Mouse (Mus musculus) intestine, embryonic 15.5 days (tissue): ENCODE data around the gene Usp27x. TPM values are rescaled to one million over a fixed set of nuclear protein-coding genes. Genes with fewer than 3 reads are reported as not detected.

ENCODE experiments used
- ATAC-seq: fragments of 200-750 bp; cut with Nextera tagmentation; 2 replicates; pipeline ENCODE4 v1.8.0; 2017; ENCODE audit warnings: moderate TSS enrichment, moderate library complexity
- H3K27ac ChIP-seq: fragments of 300-500 bp; sonication (generic); 2 replicates; pipeline ENCODE4 v1.5.1; 2015; ENCODE audit warnings: mild to moderate bottlenecking, inconsistent platforms
- H3K27me3 ChIP-seq: fragments of 300-500 bp; sonication (generic); replicated peaks from 2 replicates; pipeline ENCODE4 v1.6.1; 2015; ENCODE audit warnings: inconsistent platforms
- H3K36me3 ChIP-seq: fragments of 300-500 bp; sonication (generic); 2 replicates; pipeline ENCODE4 v1.6.1; 2015; ENCODE audit warnings: inconsistent platforms
- H3K4me1 ChIP-seq: fragments of 300-500 bp; sonication (generic); replicated peaks from 2 replicates; pipeline ENCODE4 v1.6.1; 2015; ENCODE audit warnings: inconsistent platforms
- H3K4me2 ChIP-seq: fragments of 300-500 bp; sonication (generic); replicated peaks from 2 replicates; pipeline ENCODE4 v1.6.1; 2015; ENCODE audit warnings: mild to moderate bottlenecking, inconsistent platforms
- H3K4me3 ChIP-seq: fragments of 300-500 bp; sonication (generic); replicated peaks from 2 replicates; pipeline ENCODE4 v1.5.1; 2015; ENCODE audit warnings: inconsistent platforms
- H3K9ac ChIP-seq: fragments of 300-500 bp; sonication (generic); 2 replicates; pipeline ENCODE4 v1.6.1; 2015; ENCODE audit warnings: inconsistent platforms
- H3K9me3 ChIP-seq: fragments of 300-500 bp; sonication (generic); 2 replicates; pipeline ENCODE4 v1.6.1; 2016; ENCODE audit warnings: inconsistent platforms
- WGBS: fragments of 180-500 bp; shearing (Covaris S2); methylation state at CpG from one replicate; pipeline ENCODE4 v1.1.7; 2015; 5-methylcytosine and 5-hydroxymethylcytosine counted together
- polyA plus RNA-seq: library from polyadenylated mRNA; unstranded; fragments of >200 nt; fragmentation: Nextera tagmentation; extraction: Ambion mirVana; gene quantifications from 2 replicates; pipeline ENCODE4 v1.2.1, GENCODE M21; 2015

Gene Usp27x
- polyA plus RNA-seq: 0.50 and 0.51 TPM in 2 replicates

- peak within 1 kb of the TSS; percentile 55 for H3K9ac ChIP-seq
- no peaks in the 10 kb centered on the region for H3K9me3 ChIP-seq
- peak within 1 kb of the TSS; percentile 93 for H3K27ac ChIP-seq
- H3K4me1 ChIP-seq: no peaks in the 10 kb centered on the region
- H3K4me3 ChIP-seq: peak within 1 kb of the TSS; percentile 56
- H3K4me2 ChIP-seq: peak within 1 kb of the TSS; percentile 89
- no peaks in the 10 kb centered on the region for H3K27me3 ChIP-seq
- ATAC-seq: peak; percentile 94
- no peaks in the 10 kb centered on the region for H3K36me3 ChIP-seq
- WGBS: 12% methylated on average over 51 of the region's 51 CpGs
Observed at GRCm38 (mm10) chrX:7375716-7376480, at the start of gene Usp27x. Gene Usp27x (minus strand): TSS chrX:7375830.

DNA sequence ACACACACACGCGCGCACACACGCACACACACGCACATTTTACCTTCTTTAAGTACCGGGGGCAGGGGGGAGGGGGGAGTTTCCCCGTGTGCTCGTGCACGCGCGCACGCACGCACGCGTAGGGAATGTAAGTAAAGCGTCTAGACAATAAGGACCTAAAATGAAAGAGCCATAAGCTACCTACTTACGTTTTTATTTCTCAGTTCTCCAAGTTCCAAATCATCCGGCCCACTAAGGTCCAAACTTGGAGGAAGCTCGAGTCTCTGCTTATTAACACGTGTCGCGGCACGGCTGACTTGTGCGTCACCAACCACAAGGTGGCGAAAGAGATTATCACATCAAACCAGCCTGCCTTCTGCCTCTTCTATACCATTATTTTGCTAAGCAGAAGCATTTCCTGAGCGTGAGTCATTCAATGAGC is 47.1 kb upstream of the Usp27x start:
- peak overlapping the region; percentile 47 for H3K4me3 ChIP-seq
- peak overlapping the region; percentile 44 for H3K9ac ChIP-seq
- H3K27ac ChIP-seq: no peak overlapping the region
- no peaks in the 10 kb centered on the region for H3K36me3 ChIP-seq
- H3K4me2 ChIP-seq: peak overlapping the region; percentile 56
- H3K27me3 ChIP-seq: no peaks in the 10 kb centered on the region
- H3K4me1 ChIP-seq: no peaks in the 10 kb centered on the region
- ATAC-seq: peak; percentile 79
- 22% methylated on average over 26 of the region's 26 CpGs for WGBS
- H3K9me3 ChIP-seq: no peaks in the 10 kb centered on the region

DNA sequence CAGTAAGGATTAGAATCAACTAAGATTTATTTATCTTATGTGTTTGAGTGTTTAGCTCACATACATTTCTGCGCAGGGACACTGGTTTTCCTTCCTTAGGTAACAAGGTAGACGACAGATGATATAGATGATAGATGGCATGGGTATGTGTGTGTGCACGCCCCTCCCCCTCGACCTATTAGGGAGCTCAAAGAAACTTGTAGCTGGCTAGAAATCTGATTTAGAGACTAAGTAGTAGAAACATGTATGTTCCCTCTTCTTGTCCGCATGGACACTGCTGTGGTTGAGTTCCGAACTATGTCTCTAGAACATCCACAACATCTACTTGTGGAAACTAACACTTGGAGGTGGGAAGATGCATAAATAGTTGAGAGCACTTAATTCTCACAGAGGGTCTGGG is 46.5 kb upstream of the Usp27x start:
- Histone ChIP-seq H3K27ac (no peak overlapping the region), H3K9me3 (no peaks in the 10 kb centered on the region), H3K4me2 (peak overlapping the region; percentile 56), H3K27me3 (no peaks in the 10 kb centered on the region), H3K4me1 (no peaks in the 10 kb centered on the region), H3K9ac (peak overlapping the region; percentile 44; the same call in 1 of the 2 replicates), H3K36me3 (no peaks in the 10 kb centered on the region), H3K4me3 (peak overlapping the region; percentile 47)
- ATAC-seq: peak; percentile 4; the same call in 1 of the 2 replicates
- 64% methylated on average over 6 of the region's 6 CpGs for WGBS

DNA sequence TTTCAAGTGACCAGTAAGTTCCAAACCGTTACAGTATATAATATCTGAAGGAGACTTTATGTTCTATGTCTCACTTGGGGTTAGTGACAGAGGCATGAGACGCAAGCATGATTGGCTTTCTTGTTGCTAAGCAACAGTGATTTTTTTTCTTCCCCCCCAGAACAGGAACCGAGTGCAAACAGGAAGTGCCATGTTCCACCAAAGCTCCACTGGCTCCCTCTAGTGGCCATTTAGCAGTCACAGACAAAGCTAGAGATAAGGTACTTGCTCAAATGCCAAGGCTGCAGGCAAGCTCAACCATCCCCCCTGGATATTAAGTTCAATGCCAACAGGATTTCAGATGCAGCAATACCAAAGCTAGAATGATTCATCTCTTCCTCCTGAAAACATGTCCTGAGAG is 45.4 kb upstream of the Usp27x start:
- H3K27me3 ChIP-seq: no peaks in the 10 kb centered on the region
- H3K9ac ChIP-seq: no peak overlapping the region
- no peaks in the 10 kb centered on the region for H3K9me3 ChIP-seq
- H3K36me3 ChIP-seq: no peaks in the 10 kb centered on the region
- no peak overlapping the region for H3K4me3 ChIP-seq
- H3K27ac ChIP-seq: no peak overlapping the region
- no peak overlapping the region for H3K4me2 ChIP-seq
- H3K4me1 ChIP-seq: no peaks in the 10 kb centered on the region
- ATAC-seq: peak; percentile 76
- WGBS: 32% methylated on average over 3 of the region's 3 CpGs

GRCm38 (mm10) chrX:7416178-7416871 is 40.7 kb upstream of the Usp27x start:
- ATAC-seq: no peak
- Histone ChIP-seq H3K27me3 (no peaks in the 10 kb centered on the region), H3K36me3 (no peaks in the 10 kb centered on the region), H3K9ac (no peak overlapping the region), H3K27ac (no peak overlapping the region), H3K4me2 (no peak overlapping the region), H3K4me1 (no peaks in the 10 kb centered on the region), H3K4me3 (no peak overlapping the region), H3K9me3 (no peaks in the 10 kb centered on the region)
- 61% methylated on average over 12 of the region's 12 CpGs for WGBS

GRCm38 (mm10) chrX:7415308-7415707 is 39.7 kb upstream of the Usp27x start:
- no peaks in the 10 kb centered on the region for H3K27me3 ChIP-seq
- no peaks in the 10 kb centered on the region for H3K36me3 ChIP-seq
- no peak overlapping the region for H3K9ac ChIP-seq
- H3K27ac ChIP-seq: no peak overlapping the region
- no peaks in the 10 kb centered on the region for H3K4me1 ChIP-seq
- H3K4me3 ChIP-seq: no peak overlapping the region
- no peaks in the 10 kb centered on the region for H3K9me3 ChIP-seq
- WGBS: 59% methylated on average over 6 of the region's 6 CpGs
- peak; percentile 38 for ATAC-seq
- H3K4me2 ChIP-seq: no peak overlapping the region

DNA sequence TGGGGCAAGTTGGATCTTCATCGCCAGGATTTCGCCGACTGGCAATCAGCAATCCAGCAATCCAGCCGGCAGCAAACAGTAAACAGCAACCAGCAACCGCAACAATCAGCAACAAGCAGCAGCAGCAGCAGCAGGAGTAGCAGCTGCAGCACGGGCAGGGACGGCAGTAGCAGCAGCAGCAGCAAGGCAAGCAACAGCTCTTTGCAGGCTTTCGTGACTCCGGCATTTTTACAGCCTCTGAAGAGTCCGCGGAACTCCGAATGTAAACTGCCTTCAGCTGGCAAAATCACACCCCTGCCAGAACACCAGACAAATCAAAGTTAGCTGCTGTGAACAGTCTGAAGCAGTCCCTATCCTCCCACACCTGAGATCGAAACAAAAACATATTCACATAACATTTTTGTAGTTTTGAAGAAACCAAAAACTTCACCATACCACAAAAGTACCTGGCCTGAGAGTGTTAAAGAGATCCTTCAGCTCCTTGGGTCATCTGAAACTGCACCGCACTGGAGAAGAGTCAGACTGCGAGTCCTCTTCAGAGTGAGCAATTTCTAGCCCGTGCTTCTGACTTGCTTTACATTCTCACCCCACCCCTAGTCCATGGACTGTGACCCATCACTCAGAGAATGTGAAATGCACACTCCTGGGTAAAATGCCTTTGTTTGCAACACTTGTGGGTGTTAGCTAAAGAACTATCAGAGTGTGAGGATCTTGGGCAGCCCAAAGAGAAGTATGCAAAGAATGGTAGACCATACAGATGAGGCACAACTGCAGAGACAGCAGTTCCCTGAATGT is 36.8 kb upstream of the Usp27x start:
- ATAC-seq: peak; percentile 77
- Histone ChIP-seq H3K9me3 (no peaks in the 10 kb centered on the region), H3K4me2 (peak overlapping the region; percentile 43), H3K4me1 (no peaks in the 10 kb centered on the region), H3K9ac (no peak overlapping the region), H3K27ac (no peak overlapping the region), H3K36me3 (no peaks in the 10 kb centered on the region), H3K4me3 (no peak overlapping the region), H3K27me3 (no peaks in the 10 kb centered on the region)
- 43% methylated on average over 16 of the region's 16 CpGs for WGBS

- Histone ChIP-seq H3K27me3 (no peaks in the 10 kb centered on the region), H3K9me3 (no peaks in the 10 kb centered on the region), H3K4me1 (no peaks in the 10 kb centered on the region), H3K36me3 (no peaks in the 10 kb centered on the region), H3K4me3 (peak overlapping the region; percentile 56), H3K9ac (no peak overlapping the region), H3K27ac (peak overlapping the region; percentile 93; the same call in 1 of the 2 replicates), H3K4me2 (peak overlapping the region; percentile 89)
- peak; percentile 4; the same call in 1 of the 2 replicates for ATAC-seq
- WGBS: 45% methylated on average over 4 of the region's 4 CpGs
Observed at GRCm38 (mm10) chrX:7376586-7376985, 956 bp upstream of the Usp27x start.

DNA sequence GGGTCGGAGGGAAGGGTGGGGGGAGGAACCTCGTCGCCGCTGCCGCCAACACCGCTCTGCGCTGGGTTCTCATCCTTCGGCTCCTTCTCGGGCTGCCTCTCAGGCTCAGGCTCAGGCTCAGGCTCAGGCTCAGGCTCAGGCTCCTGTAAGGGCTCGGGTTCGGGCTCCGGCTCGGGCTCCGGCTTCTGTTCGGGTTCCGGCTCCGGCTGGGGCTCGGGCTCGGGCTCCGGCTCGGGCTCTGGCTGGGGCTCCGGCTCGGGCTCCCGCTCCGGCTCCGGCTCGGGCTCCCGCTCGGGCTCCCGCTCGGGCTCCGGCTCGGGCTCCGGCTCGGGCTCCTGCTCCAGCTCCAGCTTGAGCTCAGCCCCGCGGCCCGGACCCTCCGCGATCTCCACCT is 311 bp downstream of the Usp27x start:
- no peaks in the 10 kb centered on the region for H3K27me3 ChIP-seq

GRCm38 (mm10) chrX:7325455-7325854 is 50.2 kb downstream of the Usp27x start:
- Histone ChIP-seq H3K4me2 (no peak overlapping the region), H3K27ac (no peak overlapping the region), H3K9ac (no peak overlapping the region), H3K4me1 (no peaks in the 10 kb centered on the region), H3K4me3 (no peak overlapping the region), H3K36me3 (no peaks in the 10 kb centered on the region), H3K27me3 (no peaks in the 10 kb centered on the region), H3K9me3 (no peaks in the 10 kb centered on the region)
- WGBS: 42% methylated on average over 2 of the region's 2 CpGs
- ATAC-seq: no peak

More for the DNA sequence above, 311 bp downstream of the Usp27x start:
- 28% methylated on average over 24 of the region's 40 CpGs for WGBS
- H3K9ac ChIP-seq: peak overlapping the region; percentile 55
- peak overlapping the region; percentile 93 for H3K27ac ChIP-seq
- peak overlapping the region; percentile 56 for H3K4me3 ChIP-seq
- peak; percentile 67 for ATAC-seq
- no peaks in the 10 kb centered on the region for H3K9me3 ChIP-seq
- H3K36me3 ChIP-seq: no peaks in the 10 kb centered on the region
- no peaks in the 10 kb centered on the region for H3K4me1 ChIP-seq
- H3K4me2 ChIP-seq: peak overlapping the region; percentile 89

DNA sequence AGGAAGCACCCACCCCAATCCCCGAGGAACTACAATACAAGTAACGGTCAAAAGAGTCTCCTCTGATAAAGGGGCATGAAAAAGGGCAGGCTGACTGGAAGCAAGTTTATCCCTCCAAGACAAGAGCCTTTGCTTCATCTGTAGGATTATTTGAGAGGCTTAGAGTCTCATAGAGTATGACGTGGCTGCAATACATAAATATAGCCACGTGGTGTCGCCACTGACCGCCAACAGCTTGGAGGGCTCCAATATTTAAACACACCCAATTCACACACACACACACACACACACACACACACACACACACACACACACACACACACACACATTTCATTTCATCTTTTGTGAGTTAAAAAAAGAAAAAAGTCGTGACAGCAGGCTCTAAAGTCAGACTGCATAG is 53.3 kb downstream of the Usp27x start:
- H3K9ac ChIP-seq: no peak overlapping the region
- no peak overlapping the region for H3K4me3 ChIP-seq
- no peaks in the 10 kb centered on the region for H3K9me3 ChIP-seq
- ATAC-seq: no peak
- no peaks in the 10 kb centered on the region for H3K36me3 ChIP-seq
- H3K4me1 ChIP-seq: no peaks in the 10 kb centered on the region
- WGBS: 17% methylated on average over 7 of the region's 7 CpGs
- no peaks in the 10 kb centered on the region for H3K27me3 ChIP-seq
- H3K4me2 ChIP-seq: no peak overlapping the region
- H3K27ac ChIP-seq: no peak overlapping the region
